Mouse (Mus musculus): ENCODE data around the gene Nr6a1.

Nr6a1 gene

DNA sequence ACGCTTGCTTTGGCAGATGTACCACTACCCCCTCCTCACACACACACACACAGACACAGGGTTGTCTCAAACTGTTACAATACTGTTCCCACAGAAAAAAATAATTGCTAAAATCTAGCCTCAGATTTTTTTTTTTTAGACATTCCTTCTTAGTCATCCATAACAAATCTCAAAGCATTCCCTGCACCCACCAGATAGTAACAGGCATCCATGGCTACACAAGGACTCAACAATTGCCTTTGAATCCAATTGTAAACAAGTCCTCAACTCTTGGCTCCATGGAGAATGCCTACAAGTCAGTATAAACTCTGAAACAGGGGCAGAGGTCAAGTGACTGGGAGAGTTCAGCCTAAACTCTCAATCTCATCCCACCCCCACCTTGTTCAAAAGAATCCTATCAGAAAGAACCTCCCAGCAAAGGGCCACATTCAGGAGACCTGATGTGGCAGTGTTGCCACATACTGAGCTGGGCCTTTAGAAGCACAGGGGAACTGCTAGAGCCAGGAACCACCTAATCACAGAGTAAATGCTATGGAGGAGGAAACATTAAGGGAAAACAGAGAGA, 52.9 kb downstream of the Nr6a1 start:
- peak; percentile 49 for DNase-seq (ENCODE audit: extremely low spot score)

DNA sequence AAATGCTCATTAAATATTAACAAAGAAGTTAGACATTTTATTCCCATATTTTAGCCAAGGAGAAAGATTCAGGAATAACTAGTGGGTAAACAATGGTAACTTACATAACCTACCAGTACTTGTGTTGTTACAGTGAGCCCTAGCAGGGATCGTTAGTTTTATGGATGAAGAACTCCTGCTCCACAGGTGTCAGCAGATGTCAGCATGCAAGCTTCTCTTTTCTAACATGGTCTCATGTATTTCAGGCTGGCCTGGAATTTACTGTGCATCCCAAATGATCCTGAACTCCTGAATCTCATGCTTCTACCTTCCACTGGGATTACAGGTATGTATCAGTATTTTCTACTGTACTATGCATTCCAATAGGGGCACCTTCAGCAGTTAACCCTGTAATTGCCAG, 54.8 kb downstream of the Nr6a1 start:
- no peak for DNase-seq (ENCODE audit: extremely low spot score)

DNA sequence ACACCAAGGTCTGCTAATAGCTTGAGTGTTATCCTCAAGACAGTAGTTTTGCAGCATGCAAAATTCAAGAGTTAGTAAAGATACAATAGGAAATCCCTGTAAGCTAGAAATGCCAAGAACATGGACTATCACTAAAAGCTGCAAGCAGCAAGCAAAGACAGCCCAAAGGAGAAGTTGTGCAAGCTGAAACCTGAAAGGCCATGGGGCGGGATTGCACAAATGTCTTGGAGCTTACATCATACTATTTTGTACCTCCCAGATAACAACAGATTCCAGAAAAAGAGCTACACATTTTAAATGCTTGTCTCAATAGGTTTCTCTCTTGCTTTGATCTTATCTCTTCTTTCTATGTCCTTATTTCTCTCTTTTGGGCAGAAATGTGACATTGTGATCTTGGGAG, 60.8 kb downstream of the Nr6a1 start:
- no peak for DNase-seq (ENCODE audit: extremely low spot score)

DNA sequence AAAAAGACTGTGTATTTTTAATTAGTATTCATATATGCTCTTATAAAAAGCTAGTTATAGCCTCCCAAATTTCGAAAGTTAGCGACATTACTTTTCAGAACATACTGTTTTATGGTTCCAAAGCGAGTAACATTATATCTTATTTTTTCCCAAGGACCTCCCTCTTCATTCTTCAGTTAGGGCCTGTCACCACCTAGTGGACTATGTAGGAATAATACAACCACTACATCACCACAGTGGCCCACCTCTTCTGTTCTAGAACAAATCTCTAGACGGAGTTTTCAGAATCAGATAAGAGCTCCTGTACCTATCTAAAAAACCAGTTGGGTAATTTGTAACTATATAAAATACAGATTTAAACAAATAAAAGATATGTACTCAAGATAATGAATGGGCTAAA, 63.5 kb downstream of the Nr6a1 start:
- DNase-seq (ENCODE audit: extremely low spot score), result peak; percentile 45

DNA sequence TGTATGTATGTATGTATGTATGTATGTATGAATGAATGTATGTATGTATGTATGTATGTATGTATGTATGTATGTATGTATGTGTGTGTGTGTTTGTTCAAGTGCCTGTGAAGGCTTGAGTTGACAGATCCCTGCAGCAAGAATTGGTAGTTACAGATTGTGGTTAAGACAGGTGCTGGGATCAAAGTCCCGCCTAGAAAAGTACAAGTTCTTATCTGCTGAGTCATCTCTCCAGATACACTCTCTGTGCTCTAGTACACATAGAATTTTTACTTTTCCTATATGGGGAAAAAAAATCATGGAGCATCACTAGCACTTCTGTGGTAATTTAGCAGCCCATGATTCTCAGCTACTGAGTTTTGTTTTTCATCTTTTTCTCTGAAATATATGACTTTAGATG, 75.7 kb downstream of the Nr6a1 start:
- DNase-seq (ENCODE audit: extremely low spot score), result no peak

DNA sequence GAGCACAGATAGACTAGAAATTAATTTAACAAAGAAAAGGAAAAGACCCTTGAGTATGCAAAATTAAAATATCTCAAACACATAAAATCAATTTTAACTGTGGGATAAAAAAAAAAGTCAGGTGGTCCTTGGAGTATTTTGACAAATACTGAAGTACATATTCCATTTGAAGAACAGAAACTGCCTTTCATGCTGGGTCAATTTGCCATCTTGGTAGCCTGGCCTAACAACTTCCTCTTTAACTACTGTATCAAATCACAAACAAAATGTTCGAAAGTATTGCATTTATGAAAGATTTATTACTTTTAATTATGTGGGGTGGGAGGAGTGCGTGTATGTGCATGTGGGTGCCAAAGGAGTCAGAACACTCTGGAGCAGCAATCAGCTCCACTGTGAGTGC, 81.2 kb downstream of the Nr6a1 start:
- DNase-seq (ENCODE audit: extremely low spot score), result no peak

DNA sequence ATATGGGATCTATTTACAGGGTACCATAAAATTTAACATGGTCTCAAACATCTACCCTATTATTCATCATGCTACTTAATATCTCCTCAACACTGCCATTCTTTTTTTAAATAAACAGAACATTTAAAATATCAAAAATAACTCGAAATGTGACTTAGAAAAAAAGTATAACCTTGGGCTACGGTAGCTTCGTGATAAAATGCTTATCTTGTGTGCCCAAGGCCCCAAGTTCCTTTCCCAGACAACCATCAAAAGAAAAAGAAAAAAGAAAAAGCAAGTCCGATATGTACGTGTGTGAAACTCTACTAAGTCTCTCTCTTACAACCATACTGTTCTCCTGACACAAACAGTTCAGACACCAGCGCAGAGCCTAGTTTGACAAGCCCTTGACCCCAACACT, 92.0 kb downstream of the Nr6a1 start:
- no peak for DNase-seq (ENCODE audit: extremely low spot score)

DNA sequence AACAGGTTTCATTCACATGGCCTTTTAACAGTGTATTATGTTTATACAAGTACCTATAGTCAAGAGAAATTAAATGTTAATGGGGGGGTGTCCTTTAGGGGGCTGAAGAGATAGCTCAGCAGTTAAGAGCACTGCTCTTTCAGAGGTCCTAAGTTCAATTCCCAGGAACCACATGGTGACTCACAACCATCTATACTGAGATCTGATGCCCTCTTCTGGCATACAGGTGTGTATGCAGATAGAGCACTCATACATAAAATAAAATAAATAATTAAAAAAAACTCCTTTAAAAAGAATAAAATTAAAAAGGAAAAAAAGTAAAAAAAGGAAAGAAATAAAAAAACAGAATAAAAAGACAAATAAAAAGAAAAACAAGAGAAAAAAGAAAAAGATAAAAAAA, 95.5 kb downstream of the Nr6a1 start:
- DNase-seq (ENCODE audit: extremely low spot score), result no peak

DNA sequence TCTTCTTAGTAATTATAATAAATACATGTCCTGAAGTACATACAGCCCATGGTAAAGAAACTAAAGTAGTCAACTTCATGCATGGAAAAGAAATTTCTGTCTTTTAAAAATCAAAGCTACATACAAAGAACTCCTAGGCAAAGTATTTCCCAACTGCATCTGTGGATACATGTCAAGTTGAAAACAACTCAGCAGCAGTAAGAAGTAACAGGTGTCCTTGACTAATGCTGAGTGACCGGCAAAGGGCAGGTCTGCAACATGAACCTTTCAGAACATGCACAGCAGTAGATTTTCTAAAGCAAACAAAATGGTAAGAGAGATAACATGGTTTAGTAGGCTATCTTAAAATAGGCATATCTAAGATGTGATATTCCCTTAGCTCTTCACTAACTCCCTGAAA, 98.0 kb downstream of the Nr6a1 start:
- DNase-seq (ENCODE audit: extremely low spot score), result no peak

DNA sequence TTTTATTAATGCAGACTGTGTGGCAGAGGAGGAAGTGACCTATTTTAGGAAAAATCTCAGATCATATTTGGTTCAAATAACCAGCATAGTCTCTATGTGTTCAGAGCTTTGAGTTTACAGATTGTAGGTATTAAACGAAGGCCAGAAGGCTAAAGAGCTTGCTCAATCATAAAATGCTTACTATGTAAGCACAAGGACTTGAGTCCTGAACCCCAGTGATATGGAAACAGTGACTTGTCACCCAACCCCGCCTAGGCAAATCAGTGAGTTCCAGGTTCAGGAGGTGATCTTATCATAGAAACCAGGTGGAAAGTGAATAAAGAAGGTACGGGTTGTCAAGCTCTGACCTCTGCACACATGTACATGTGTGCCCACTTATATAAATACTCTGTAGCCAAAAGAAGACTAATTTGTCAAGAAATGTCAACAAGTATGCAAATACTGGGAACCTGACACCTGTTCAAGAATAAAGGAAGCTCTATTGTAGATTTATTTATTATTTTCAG, 99.6 kb downstream of the Nr6a1 start:
- no peak for DNase-seq (ENCODE audit: extremely low spot score)

DNA sequence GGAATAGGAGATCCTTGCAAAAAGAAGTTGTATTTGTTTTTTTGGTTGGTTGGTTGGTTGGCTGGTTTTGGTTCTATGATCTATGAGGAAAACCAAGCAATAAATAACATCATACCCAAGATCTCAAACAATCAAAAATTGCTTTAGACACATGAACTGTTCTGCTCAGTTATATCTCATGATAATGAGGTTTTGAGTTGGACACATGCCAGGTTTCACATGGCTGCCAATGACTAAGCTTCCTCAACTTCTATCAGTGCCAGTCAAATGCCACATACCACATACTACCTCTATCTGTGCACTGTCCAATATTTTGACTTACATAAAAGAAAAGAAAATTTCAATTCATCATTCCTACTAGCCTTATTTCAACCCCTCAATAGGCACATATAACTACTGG, 101.3 kb downstream of the Nr6a1 start:
- DNase-seq (ENCODE audit: extremely low spot score), result no peak

DNA sequence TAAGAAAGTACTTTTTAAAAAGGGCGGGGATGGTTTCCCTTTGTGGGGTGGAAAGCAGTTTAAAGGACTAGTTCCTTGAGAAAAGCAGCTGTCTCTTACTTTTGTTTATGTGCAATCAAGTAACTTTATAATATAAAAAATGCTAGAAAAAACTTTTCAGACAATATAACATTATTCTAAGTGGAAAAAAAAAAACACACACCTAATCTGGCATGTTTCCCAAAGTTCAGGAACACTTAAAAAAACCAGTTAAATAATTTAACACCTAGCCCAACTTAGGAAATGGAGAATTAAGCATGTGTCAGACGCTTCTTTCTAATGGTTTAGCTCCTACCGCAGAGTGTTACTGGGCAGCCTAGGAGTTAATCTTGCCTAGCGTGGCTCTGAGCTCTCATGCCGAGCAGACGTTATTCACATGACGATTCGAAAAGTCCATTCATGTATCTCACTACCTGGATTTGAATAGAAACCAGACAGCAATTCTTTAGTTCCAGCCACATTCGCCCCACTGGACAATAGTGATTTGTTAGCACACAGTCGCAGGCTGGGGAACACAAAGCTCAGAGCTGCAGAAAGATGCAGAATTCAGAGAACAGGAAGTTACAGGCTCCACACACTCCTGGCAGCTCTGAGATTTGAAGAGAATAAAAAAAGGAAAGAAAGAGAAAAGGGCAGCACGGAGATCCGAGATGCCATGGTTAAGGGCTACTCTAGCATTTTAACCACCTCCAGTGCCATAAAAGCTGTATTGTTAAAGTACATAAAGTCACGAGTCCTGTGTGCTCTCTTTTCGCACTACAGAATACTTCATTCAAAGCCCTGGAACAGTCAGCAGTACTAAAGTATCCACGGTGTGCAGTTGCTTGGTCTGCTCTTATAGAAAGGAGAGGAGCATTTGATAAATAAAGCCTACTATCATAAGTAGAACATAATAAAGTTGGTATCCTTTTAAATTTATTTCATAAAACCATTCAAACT, 102.4 kb downstream of the Nr6a1 start:
- peak; percentile 66 for DNase-seq (ENCODE audit: extremely low spot score)

DNA sequence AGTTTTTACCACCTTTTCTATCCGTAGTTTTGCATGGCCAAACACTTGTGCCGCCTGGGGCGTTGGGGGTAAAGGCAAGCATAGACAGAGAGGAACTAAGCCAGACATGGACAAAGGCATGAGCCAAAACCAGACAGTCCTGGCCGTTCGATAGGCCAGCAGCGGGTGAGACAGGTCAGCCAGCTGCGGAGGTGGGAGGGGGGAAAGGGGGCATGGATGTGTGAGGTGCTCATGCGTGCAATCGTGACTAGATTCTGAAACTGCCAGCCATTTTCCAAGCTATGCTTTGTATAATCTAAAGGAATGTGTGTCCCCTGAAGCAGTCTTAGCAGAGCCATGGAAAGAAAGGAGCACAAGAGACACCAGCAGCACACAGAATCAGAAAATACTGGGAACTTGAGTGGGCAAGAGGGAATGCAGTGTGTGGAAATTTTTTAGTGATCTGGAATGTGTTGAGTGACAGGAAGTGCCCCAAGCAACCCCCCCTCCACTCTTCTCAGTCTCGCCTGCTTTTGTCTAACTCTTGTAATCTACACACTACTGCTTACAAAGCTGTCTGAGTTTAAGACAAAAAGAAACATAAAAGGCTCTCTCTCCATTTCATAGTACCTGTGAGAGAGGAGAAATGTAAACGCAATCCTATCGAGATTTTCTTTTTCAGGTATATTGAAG, 103.4 kb downstream of the Nr6a1 start:
- DNase-seq (ENCODE audit: extremely low spot score), result peak; percentile 93

DNA sequence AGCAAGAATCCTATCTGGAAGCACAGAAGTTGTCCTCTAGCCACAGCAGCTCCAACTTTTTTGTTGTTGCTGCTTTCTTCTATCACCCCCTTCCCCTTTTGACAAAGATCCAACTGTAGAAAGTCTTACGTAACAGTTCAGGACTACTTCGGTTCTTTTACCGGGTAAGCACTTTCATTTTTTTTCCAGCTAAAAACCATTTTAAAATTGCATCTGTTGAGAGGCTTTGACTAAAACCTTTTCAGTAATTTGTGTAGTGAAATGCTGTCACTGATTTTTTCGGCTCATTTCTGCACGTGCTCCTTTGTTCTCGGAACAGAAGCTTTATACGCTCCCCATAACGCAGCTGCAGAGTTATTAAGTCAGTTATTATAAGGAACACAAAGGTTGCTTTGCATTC, 104.1 kb downstream of the Nr6a1 start:
- DNase-seq (ENCODE audit: extremely low spot score), result no peak

DNA sequence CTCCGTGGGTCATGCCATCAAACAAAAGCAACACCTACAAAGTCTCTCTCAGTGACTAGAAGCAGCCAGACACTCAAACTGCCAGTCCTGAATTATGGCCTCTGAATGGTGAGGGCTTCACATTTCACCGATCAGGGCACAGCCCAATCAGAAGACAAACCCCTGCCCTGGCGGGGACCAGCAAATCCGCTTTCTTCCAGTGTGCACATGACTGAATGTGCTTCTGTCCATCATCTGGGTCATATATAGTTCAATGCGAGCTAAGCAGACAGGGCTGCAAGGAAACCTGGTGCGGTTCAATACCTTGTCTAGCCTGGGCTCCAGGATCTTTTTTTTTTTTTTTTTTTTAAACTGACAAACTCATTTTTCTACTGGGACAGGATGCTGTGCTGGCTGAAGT, 104.5 kb downstream of the Nr6a1 start:
- DNase-seq (ENCODE audit: extremely low spot score), result peak; percentile 83

DNA sequence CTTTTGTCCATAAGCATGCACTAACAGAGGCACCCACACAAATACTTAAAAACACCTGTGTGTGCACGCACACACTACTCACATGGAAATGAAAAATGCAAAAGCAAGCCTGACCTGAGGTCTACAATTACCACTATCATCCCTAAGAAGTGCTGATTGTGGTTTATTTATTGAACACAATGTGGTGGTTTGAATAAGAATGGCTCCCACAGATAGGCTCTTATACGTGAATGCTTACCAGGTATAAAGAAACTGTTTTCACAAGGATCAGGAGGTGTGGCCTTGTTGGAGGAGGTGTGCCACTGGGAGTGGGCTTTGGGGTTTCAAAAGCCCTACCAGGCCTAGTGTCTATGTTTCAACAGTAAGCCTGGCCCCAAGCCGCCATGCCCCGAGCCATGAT, 110.0 kb downstream of the Nr6a1 start:
- no peak for DNase-seq (ENCODE audit: extremely low spot score)

DNA sequence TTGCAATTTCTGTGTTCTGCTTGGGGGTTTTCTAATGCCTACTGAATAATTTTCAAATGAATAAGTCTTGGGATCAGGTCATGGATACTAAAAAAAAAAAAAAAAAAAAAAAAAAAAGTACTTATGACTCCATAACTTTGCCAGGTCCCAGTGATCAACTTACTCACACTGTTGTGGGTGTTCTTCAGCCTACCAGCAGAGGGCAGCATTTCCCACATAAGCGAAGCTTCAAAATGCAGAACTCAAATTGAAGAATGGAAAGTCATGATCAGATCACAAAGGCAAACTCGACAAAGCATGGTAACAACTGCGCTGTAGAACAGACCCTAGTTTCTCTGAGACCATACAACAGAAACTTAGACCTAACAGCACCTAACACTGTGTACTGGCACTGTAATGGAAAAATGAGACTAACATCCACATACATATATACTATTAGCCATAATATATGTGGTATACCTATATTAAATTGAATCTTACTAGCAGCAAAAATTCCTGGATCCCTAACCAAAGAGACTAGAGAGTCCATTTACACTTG, 130.3 kb downstream of the Nr6a1 start:
- peak; percentile 51 for DNase-seq (ENCODE audit: extremely low spot score)

DNA sequence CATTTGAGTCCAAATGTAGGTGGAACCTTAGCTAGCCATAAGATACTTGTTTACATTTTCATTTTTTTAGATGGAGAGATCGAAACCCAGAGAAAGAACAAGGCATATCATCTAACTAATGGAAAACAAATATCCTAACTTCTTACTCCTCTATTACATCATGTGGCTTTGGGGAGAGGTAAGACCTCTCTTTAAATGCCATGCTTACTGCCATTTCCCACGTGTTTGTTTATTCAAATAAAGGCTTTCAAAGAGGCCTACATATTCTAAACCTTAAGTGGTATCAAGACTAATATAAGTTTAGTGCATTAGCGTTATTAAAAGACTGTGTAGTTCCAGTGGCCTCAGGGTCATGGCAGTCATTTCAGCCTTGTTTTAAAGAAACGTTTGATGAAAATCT, 140.2 kb downstream of the Nr6a1 start:
- no peak for DNase-seq (ENCODE audit: extremely low spot score)

DNA sequence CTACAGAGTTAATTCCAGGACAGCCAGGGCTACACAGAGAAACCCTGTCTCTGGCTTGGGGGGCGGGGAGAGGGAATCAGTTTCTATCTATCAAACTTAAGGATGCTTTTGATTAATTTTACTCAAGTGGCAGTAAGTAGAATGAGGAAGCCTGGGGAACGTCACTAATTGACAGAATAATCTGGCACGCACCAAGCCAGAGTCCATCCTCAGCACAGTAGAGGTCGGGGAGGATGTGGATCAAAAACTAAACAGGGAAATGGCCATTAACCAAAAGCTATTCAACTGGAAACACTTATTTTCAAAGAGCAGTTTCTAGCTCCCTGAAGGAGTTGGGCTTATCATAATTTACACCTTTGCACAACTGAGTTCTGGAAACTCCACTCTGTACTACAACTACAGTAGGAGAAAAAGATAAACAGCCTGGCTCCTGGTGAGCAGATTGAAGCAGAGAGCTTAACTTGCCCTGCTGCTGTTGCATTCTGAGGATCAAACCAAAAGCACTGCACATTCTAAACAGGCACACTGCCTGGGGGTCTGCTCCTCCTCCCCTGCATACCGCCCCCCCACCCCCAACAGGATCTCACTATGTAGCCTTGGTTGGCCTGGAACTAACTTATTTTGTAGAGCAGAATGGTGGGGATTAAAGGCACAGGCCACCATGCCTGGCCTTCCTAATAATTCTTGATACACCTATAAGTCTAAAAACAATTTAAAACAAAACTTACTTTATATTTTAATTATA, 141.1 kb downstream of the Nr6a1 start:
- DNase-seq (ENCODE audit: extremely low spot score), result peak; percentile 53

DNA sequence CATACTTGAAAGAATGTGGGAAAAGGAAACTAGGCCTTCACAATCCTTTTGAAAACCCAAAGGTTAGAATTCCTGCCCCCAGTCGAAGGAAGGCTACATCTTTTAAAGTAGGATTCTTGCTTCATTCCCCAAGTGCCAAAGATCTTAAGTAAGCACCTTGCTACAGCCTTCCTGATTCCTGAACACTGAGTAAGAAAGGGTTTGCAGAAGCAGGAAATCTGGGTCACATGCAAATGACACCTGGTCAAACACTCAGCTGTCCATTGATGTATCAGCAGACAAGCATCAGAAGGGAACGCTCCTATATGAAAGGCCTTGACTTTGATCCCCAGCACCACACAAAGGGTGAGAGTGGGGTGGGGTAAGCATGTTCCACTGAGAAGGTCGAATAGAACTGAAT, 142.4 kb downstream of the Nr6a1 start:
- DNase-seq (ENCODE audit: extremely low spot score), result peak; percentile 10

DNA sequence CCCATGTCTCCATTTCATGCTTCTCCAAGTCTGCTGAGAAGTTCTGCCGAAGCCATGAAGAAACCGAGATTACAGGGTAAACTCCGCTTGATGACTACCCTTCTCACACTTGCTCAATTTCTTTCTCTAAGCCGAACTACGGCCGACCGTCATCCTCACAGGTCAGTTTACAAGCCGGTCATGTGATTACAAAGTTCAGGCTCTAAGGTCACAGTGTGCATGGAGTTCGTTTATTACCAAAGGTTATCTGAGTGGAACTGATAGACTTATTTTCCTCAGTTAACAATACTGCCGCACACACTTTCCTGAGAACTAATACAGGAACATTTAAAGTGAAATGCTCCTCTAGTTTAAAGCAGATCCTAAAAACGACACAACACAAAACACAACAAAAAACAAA, 143.1 kb downstream of the Nr6a1 start:
- peak; percentile 62 for DNase-seq (ENCODE audit: extremely low spot score)

DNA sequence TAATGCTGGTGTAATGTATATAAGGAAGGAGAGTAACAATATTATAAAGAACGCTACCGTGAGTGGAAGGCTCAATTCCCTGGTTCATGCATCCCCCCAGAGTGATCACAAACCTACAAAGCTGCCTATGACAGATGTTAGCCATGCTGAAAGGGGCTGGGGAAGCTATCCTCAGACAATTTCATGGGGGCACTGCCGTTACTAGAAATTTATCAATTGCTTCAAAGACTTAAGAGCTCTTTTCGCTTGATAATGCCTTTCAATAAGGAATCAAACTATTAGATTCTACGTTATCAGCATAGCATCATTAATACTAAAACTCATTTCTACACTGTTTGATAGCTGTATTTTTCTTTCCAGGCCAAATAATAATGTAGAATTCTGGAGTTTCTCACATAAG, 144.1 kb downstream of the Nr6a1 start:
- peak; percentile 30 for DNase-seq (ENCODE audit: extremely low spot score)
